Mouse (Mus musculus) MEL (cell line): ENCODE results near the gene Cblb. TPM values are rescaled to one million over a fixed set of nuclear protein-coding genes. Genes with fewer than 3 reads are reported as not detected.

Experiments used
- DNase-seq: peaks from one replicate; pipeline ENCODE4 v3.0.0; 2011; ENCODE audit warnings: low read depth, low spot score
- H3K27ac ChIP-seq: 2 replicates; pipeline ENCODE4 v1.5.1; 2012; ENCODE audit warnings: low read depth, mild to moderate bottlenecking, control low read depth, low read length, moderate library complexity; ENCODE audit not compliant: control insufficient read depth
- H3K27me3 ChIP-seq, 2 experiments: fragments of 150-350 bp in 1 of 2; sonication (generic) in 1 of 2; 2 replicates each; pipeline ENCODE4 v1.6.1; 2012; ENCODE audit warnings: low read length in 2 of 2, mild to moderate bottlenecking in 2 of 2, improper control_type of control experiment in 1 of 2, moderate library complexity in 1 of 2; ENCODE audit not compliant: insufficient read depth in 2 of 2, control insufficient read depth in 1 of 2
- H3K36me3 ChIP-seq, 2 experiments: 2 replicates each; pipeline ENCODE4 v1.6.1; 2012 to 2014; ENCODE audit warnings: low read length in 2 of 2, improper control_type of control experiment in 1 of 2, inconsistent platforms in 1 of 2, mild to moderate bottlenecking in 1 of 2; ENCODE audit not compliant: insufficient read depth in 2 of 2, control insufficient read depth in 1 of 2
- H3K4me1 ChIP-seq, 2 experiments: fragments of 150-350 bp in 1 of 2; sonication (generic) in 1 of 2; 2 replicates each; pipeline ENCODE4 v1.6.1; 2012; ENCODE audit warnings: low read length in 2 of 2, improper control_type of control experiment in 1 of 2, mild to moderate bottlenecking in 1 of 2; ENCODE audit not compliant: insufficient read depth in 2 of 2, control insufficient read depth in 1 of 2
- H3K4me3 ChIP-seq, 2 experiments: fragments of 150-350 bp in 1 of 2; sonication (generic) in 1 of 2; 2 replicates each; pipeline ENCODE4 v1.5.1; 2012; ENCODE audit warnings: low read depth in 2 of 2, low read length in 2 of 2, mild to moderate bottlenecking in 2 of 2, moderate library complexity in 2 of 2, control low read depth in 1 of 2, improper control_type of control experiment in 1 of 2; ENCODE audit not compliant: control insufficient read depth in 1 of 2, insufficient read depth in 1 of 2
- H3K79me2 ChIP-seq: 2 replicates; pipeline ENCODE4 v1.6.1; 2012; ENCODE audit warnings: mild to moderate bottlenecking, low read length, moderate library complexity; ENCODE audit not compliant: control insufficient read depth, poor library complexity, insufficient read depth
- H3K9ac ChIP-seq: 2 replicates; pipeline ENCODE4 v1.6.1; 2012; ENCODE audit warnings: low read depth, mild to moderate bottlenecking, control low read depth, low read length, moderate library complexity; ENCODE audit not compliant: control insufficient read depth, poor library complexity, severe bottlenecking
- H3K9me3 ChIP-seq: fragments of 150-350 bp; sonication (generic); replicated peaks from 2 replicates; pipeline ENCODE4 v1.6.1; 2012; ENCODE audit warnings: mild to moderate bottlenecking, low read length, improper control_type of control experiment, moderate library complexity; ENCODE audit not compliant: insufficient read depth
- CHD1 ChIP-seq: IDR thresholded peaks from 2 replicates; pipeline ENCODE4 v1.6.1; 2012; ENCODE audit warnings: low read depth, mild to moderate bottlenecking, inconsistent platforms, low read length, improper control_type of control experiment
- CTCF ChIP-seq, 3 experiments: IDR thresholded peaks in 2 of 3; conservative IDR thresholded peaks in 1 of 3; 2 replicates each; pipeline ENCODE4 v1.5.1; 2011 to 2012; ENCODE audit warnings: low read length in 3 of 3, low read depth in 2 of 3, mild to moderate bottlenecking in 2 of 3, improper control_type of control experiment in 1 of 3, inconsistent platforms in 1 of 3, mixed read lengths in 1 of 3, moderate library complexity in 1 of 3; ENCODE audit not compliant: control insufficient read depth in 1 of 3, insufficient read depth in 1 of 3, poor library complexity in 1 of 3, severe bottlenecking in 1 of 3
- ELF1 ChIP-seq: IDR thresholded peaks from 2 replicates; pipeline ENCODE4 v1.6.1; 2014; ENCODE audit warnings: low read depth, mild to moderate bottlenecking, inconsistent platforms, low read length, improper control_type of control experiment, moderate library complexity
- ETS1 ChIP-seq: IDR thresholded peaks from 2 replicates; pipeline ENCODE4 v1.6.1; 2012; ENCODE audit warnings: low read depth, mild to moderate bottlenecking, inconsistent platforms, low read length, improper control_type of control experiment, moderate library complexity
- GABPA ChIP-seq: IDR thresholded peaks from 2 replicates; pipeline ENCODE4 v1.6.1; 2012; ENCODE audit warnings: low read depth, mild to moderate bottlenecking, inconsistent platforms, low read length, improper control_type of control experiment, moderate library complexity
- GATA1 ChIP-seq: IDR thresholded peaks from 2 replicates; pipeline ENCODE4 v1.6.1; 2011; ENCODE audit warnings: low read depth, low read length, improper control_type of control experiment
- MAZ ChIP-seq: IDR thresholded peaks from 2 replicates; pipeline ENCODE4 v1.6.1; 2012; ENCODE audit warnings: low read depth, mild to moderate bottlenecking, inconsistent platforms, low read length, improper control_type of control experiment
- MYB ChIP-seq: IDR thresholded peaks from 2 replicates; pipeline ENCODE4 v1.6.1; 2011; ENCODE audit warnings: mild to moderate bottlenecking, low read depth, low read length, improper control_type of control experiment
- NRF1 ChIP-seq: IDR thresholded peaks from 2 replicates; pipeline ENCODE4 v1.6.1; 2014; ENCODE audit warnings: low read depth, mild to moderate bottlenecking, inconsistent platforms, low read length, improper control_type of control experiment, moderate library complexity; ENCODE audit not compliant: poor library complexity, insufficient read depth, severe bottlenecking
- POLR2AphosphoS5 ChIP-seq: IDR thresholded peaks from 2 replicates; pipeline ENCODE4 v1.6.1; 2012; ENCODE audit warnings: low read depth, borderline replicate concordance, mild to moderate bottlenecking, inconsistent platforms, low read length, moderate library complexity, mixed read lengths
- RAD21 ChIP-seq: IDR thresholded peaks from 2 replicates; pipeline ENCODE4 v1.6.1; 2011; ENCODE audit warnings: mild to moderate bottlenecking, low read depth, low read length, improper control_type of control experiment
- RCOR1 ChIP-seq: IDR thresholded peaks from 2 replicates; pipeline ENCODE4 v1.6.1; 2012; ENCODE audit warnings: low read depth, mild to moderate bottlenecking, inconsistent platforms, low read length, improper control_type of control experiment
- SIN3A ChIP-seq: IDR thresholded peaks from 2 replicates; pipeline ENCODE4 v1.6.1; 2012; ENCODE audit warnings: low read length, improper control_type of control experiment, inconsistent platforms
- SMC3 ChIP-seq: IDR thresholded peaks from 2 replicates; pipeline ENCODE4 v1.6.1; 2011; ENCODE audit warnings: low read depth, low read length, improper control_type of control experiment
- TCF12 ChIP-seq: IDR thresholded peaks from 2 replicates; pipeline ENCODE4 v1.6.1; 2014; ENCODE audit warnings: low read depth, mild to moderate bottlenecking, inconsistent platforms, low read length, improper control_type of control experiment, moderate library complexity
- UBTF ChIP-seq: IDR thresholded peaks from 2 replicates; pipeline ENCODE4 v1.6.1; 2012; ENCODE audit warnings: low read depth, mild to moderate bottlenecking, inconsistent platforms, low read length, improper control_type of control experiment, moderate library complexity, borderline replicate concordance; ENCODE audit not compliant: insufficient read depth
- ZMIZ1 ChIP-seq: IDR thresholded peaks from 2 replicates; pipeline ENCODE4 v1.6.1; 2012; ENCODE audit warnings: low read depth, mild to moderate bottlenecking, inconsistent platforms, low read length, improper control_type of control experiment, moderate library complexity
- ZNF384 ChIP-seq: IDR thresholded peaks from 2 replicates; pipeline ENCODE4 v1.6.1; 2012; ENCODE audit warnings: low read depth, mild to moderate bottlenecking, inconsistent platforms, low read length, improper control_type of control experiment
- polyA plus RNA-seq, 2 experiments: library from polyadenylated mRNA; stranded (reverse) in 1 of 2; unstranded in 1 of 2; fragments of >175 nt in 1 of 2; fragments of >200 nt in 1 of 2; gene quantifications; 2 replicates each; pipeline versions ENCODE4 v1.2.1 to v1.2.4; 2012; ENCODE audit warnings: low replicate concordance in 2 of 2, low read depth in 1 of 2; ENCODE audit not compliant: insufficient read length in 2 of 2, insufficient read depth in 1 of 2, missing spikeins in 1 of 2
- total RNA-seq: library from RNA; depleted of rRNA; stranded (reverse); fragments of 300-350 nt; gene quantifications from 2 replicates; pipeline ENCODE4 v1.2.3, GENCODE M21; 2012

Cblb gene
- total and polyA plus RNA-seq, 3 experiments = 1.5 to 5.7 TPM; not detected in 1

DNA sequence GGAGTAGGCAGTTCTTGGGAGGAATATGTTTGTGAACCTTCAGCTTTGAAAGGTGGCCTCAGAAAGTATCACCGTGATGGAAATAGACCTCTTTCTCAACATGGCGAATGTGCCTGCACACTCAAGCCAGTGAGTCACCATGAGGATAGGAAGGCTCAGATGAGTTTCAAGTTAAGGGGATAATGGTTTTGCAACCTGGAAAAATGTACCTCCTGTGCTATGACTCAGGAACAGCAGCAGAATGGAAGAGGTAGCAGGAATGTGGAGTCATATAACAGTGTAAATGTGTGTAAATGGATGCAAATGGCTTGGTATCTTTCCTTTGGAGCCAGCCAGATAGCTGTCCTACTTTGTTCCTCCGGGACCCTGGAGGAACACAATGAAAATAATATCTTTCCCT lies 148.8 kb downstream of the Cblb start:
- H3K27me3 ChIP-seq = no peaks in the 10 kb centered on the region
- DNase-seq = no peak

DNA sequence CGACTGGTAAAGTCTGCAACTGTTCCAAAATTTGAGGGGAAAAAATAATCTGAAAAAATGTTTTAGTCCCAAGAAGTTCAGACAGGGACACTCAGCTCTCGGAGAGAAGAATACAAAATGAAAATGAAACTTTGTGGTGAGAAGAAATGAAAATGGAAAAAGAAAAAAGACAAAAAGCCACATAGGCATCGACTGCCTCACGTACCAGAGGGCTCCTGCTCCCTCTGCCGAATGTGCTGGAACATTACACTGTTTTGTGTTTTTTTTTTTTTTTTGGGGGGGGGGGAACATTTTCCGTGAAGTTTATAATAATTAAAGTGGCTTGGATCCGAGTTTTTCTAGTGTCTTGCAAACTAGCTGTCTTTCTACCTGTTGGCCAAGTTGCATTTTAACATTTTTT lies 151.0 kb downstream of the Cblb start:
- TF ChIP-seq ZNF384 = peak; percentile 47; the same call in 1 of the 2 replicates
- TF ChIP-seq RAD21 = peak; percentile 14
- no peak for TF ChIP-seq CHD1
- TF ChIP-seq SMC3 = 0 out of 2 replicates have a peak, but pooled peaks have one; percentile 4
- no peak for DNase-seq
- Histone ChIP-seq H3K4me3 (no peak overlapping the region), H3K79me2 (no peaks in the 10 kb centered on the region), H3K9me3 (no peaks in the 10 kb centered on the region), H3K4me1 (no peaks in the 10 kb centered on the region; a peak in 2 of 4 replicates), H3K27ac (no peak overlapping the region), H3K27me3 (no peaks in the 10 kb centered on the region), H3K9ac (no peak overlapping the region), H3K36me3 (no peaks in the 10 kb centered on the region; a peak in 1 of 4 replicates)

More for the DNA sequence above, 148.8 kb downstream of the Cblb start:
- no peak for TF ChIP-seq SMC3
- TF ChIP-seq ETS1 = no peak
- TF ChIP-seq CTCF (IDR thresholded peaks at IDR 0.05 in 2 of 3, conservative IDR thresholded peaks at IDR 0.05 in 1 of 3; ENCODE audit: control insufficient read depth in 1 of 3, insufficient read depth in 1 of 3, low read depth in 2 of 3, low read length in 3 of 3, poor library complexity in 1 of 3, severe bottlenecking in 1 of 3) = no peak
- no peak for TF ChIP-seq GATA1
- no peak for TF ChIP-seq GABPA
- TF ChIP-seq MAZ = no peak
- TF ChIP-seq SIN3A = no peak
- no peak for TF ChIP-seq ZNF384
- TF ChIP-seq RCOR1 = no peak
- no peak for TF ChIP-seq ELF1
- no peak for TF ChIP-seq TCF12
- Histone ChIP-seq H3K27ac (no peak overlapping the region), H3K4me3 (no peak overlapping the region), H3K9ac (no peak overlapping the region), H3K9me3 (no peaks in the 10 kb centered on the region), H3K4me1 (no peaks in the 10 kb centered on the region; a peak in 2 of 4 replicates), H3K36me3 (no peaks in the 10 kb centered on the region; a peak in 1 of 4 replicates), H3K79me2 (no peaks in the 10 kb centered on the region)

DNA sequence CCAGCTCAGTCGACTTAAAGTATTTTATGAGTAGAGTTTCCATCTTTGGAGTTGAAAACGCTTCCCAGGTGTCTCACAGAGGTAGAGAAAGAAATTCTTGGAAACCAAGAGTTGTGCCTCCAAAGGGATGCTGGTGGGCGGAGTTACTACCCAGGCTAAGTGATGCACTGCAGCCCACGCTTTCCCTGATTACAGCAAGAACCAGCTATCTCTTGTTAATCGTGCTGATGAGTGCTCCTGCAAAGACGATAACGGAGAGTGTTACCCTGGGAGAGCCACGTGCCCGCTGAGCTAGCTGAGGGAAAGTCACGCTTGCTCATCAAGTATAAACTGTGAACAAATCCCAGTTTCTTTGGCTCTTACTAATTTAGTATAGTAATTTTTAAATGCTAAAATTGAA lies 153.3 kb downstream of the Cblb start:
- H3K9ac ChIP-seq = no peak overlapping the region
- H3K27ac ChIP-seq = no peak overlapping the region
- H3K36me3 ChIP-seq = no peaks in the 10 kb centered on the region; a peak in 1 of 4 replicates
- H3K9me3 ChIP-seq = no peaks in the 10 kb centered on the region
- DNase-seq = no peak
- H3K4me3 ChIP-seq = no peak overlapping the region
- no peak for TF ChIP-seq MYB
- TF ChIP-seq POLR2AphosphoS5 = no peak
- TF ChIP-seq GATA1 = no peak
- TF ChIP-seq NRF1 = no peak
- no peak for TF ChIP-seq UBTF
- no peak for TF ChIP-seq ZMIZ1
- TF ChIP-seq, all 39 proteins: peak for 0
- Histone ChIP-seq H3K79me2 (no peaks in the 10 kb centered on the region), H3K4me1 (no peaks in the 10 kb centered on the region; a peak in 2 of 4 replicates), H3K27me3 (no peaks in the 10 kb centered on the region)
